Mouse (Mus musculus): Measurements from ENCODE around the gene Arhgef17. TPM values are rescaled to one million over a fixed set of nuclear protein-coding genes. Genes with fewer than 3 reads are reported as not detected.

Gene Arhgef17
- polyA plus RNA-seq, 1 experiment: 0.02 TPM

- peaks cover 84% of the 10 kb centered on the region for H3K36me3 ChIP-seq (ENCODE audit: control insufficient read depth)
- no peaks in the 10 kb centered on the region for H3K27me3 ChIP-seq (ENCODE audit: control insufficient read depth)
- H3K4me1 ChIP-seq (ENCODE audit: control insufficient read depth): peaks cover 92% of the 10 kb centered on the region
- no peak overlapping the region for H3K4me3 ChIP-seq (replicated peaks)
- peaks cover 16% of the 10 kb centered on the region for H3K9me3 ChIP-seq (ENCODE audit: control insufficient read depth, low read length)
- no peak for TF ChIP-seq TAL1 (IDR thresholded peaks at IDR 0.05; ENCODE audit: low read length)
- TF ChIP-seq GATA1 (IDR thresholded peaks at IDR 0.05; ENCODE audit: low read length): no peak
These were observed 89.7 kb downstream of the Arhgef17 start for GRCm38 (mm10) chr7:100842175-100842574.

GRCm38 (mm10) chr7:100841608-100842007 is 90.3 kb downstream of the Arhgef17 start:
- TF ChIP-seq GATA1 (IDR thresholded peaks at IDR 0.05; ENCODE audit: low read length) (no peak), TAL1 (IDR thresholded peaks at IDR 0.05; ENCODE audit: low read length) (no peak)
- H3K9me3 ChIP-seq (ENCODE audit: control insufficient read depth, low read length): peaks cover 16% of the 10 kb centered on the region
- H3K4me3 ChIP-seq (replicated peaks): no peak overlapping the region
- H3K4me1 ChIP-seq (ENCODE audit: control insufficient read depth): peaks cover 92% of the 10 kb centered on the region
- no peaks in the 10 kb centered on the region for H3K27me3 ChIP-seq (ENCODE audit: control insufficient read depth)
- H3K36me3 ChIP-seq (ENCODE audit: control insufficient read depth): peaks cover 84% of the 10 kb centered on the region

GRCm38 (mm10) chr7:100840906-100841305 is 91.0 kb downstream of the Arhgef17 start:
- Histone ChIP-seq H3K4me3 (replicated peaks) (no peak overlapping the region), H3K9me3 (ENCODE audit: control insufficient read depth, low read length) (peaks cover 16% of the 10 kb centered on the region), H3K27me3 (ENCODE audit: control insufficient read depth) (no peaks in the 10 kb centered on the region), H3K36me3 (ENCODE audit: control insufficient read depth) (peaks cover 84% of the 10 kb centered on the region), H3K4me1 (ENCODE audit: control insufficient read depth) (peaks cover 92% of the 10 kb centered on the region)
- TF ChIP-seq TAL1 (IDR thresholded peaks at IDR 0.05; ENCODE audit: low read length): no peak
- no peak for TF ChIP-seq GATA1 (IDR thresholded peaks at IDR 0.05; ENCODE audit: low read length)

- peaks cover 92% of the 10 kb centered on the region for H3K4me1 ChIP-seq (ENCODE audit: control insufficient read depth)
- no peaks in the 10 kb centered on the region for H3K27me3 ChIP-seq (ENCODE audit: control insufficient read depth)
- peaks cover 16% of the 10 kb centered on the region for H3K9me3 ChIP-seq (ENCODE audit: control insufficient read depth, low read length)
- no peak overlapping the region for H3K4me3 ChIP-seq (replicated peaks)
- peaks cover 81% of the 10 kb centered on the region for H3K36me3 ChIP-seq (ENCODE audit: control insufficient read depth)
- TF ChIP-seq TAL1 (IDR thresholded peaks at IDR 0.05; ENCODE audit: low read length): no peak
- peak; percentile 94 for TF ChIP-seq GATA1 (IDR thresholded peaks at IDR 0.05; ENCODE audit: low read length)
These were observed 92.1 kb downstream of the Arhgef17 start for GRCm38 (mm10) chr7:100839632-100840402.

GRCm38 (mm10) chr7:100837701-100838100 is 94.2 kb downstream of the Arhgef17 start:
- no peak for TF ChIP-seq GATA1 (IDR thresholded peaks at IDR 0.05; ENCODE audit: low read length)
- TF ChIP-seq TAL1 (IDR thresholded peaks at IDR 0.05; ENCODE audit: low read length): no peak
- peaks cover 86% of the 10 kb centered on the region for H3K4me1 ChIP-seq (ENCODE audit: control insufficient read depth)
- peaks cover 81% of the 10 kb centered on the region for H3K36me3 ChIP-seq (ENCODE audit: control insufficient read depth)
- H3K27me3 ChIP-seq (ENCODE audit: control insufficient read depth): no peaks in the 10 kb centered on the region
- H3K4me3 ChIP-seq (replicated peaks): no peak overlapping the region
- H3K9me3 ChIP-seq (ENCODE audit: control insufficient read depth, low read length): peaks cover 9% of the 10 kb centered on the region

- no peak overlapping the region for H3K4me3 ChIP-seq (replicated peaks)
- no peaks in the 10 kb centered on the region; the same call in 1 of the 2 replicates for H3K9me3 ChIP-seq (ENCODE audit: control insufficient read depth, low read length)
- TF ChIP-seq GATA1 (IDR thresholded peaks at IDR 0.05; ENCODE audit: low read length): no peak
- no peak for TF ChIP-seq TAL1 (IDR thresholded peaks at IDR 0.05; ENCODE audit: low read length)
- H3K36me3 ChIP-seq (ENCODE audit: control insufficient read depth): peaks cover 74% of the 10 kb centered on the region
- H3K4me1 ChIP-seq (ENCODE audit: control insufficient read depth): peaks cover 79% of the 10 kb centered on the region
- H3K27me3 ChIP-seq (ENCODE audit: control insufficient read depth): no peaks in the 10 kb centered on the region
These were observed 95.2 kb downstream of the Arhgef17 start for GRCm38 (mm10) chr7:100836657-100837056.

GRCm38 (mm10) chr7:100835711-100836110 is 96.2 kb downstream of the Arhgef17 start:
- no peak overlapping the region for H3K4me3 ChIP-seq (replicated peaks)
- TF ChIP-seq GATA1 (IDR thresholded peaks at IDR 0.05; ENCODE audit: low read length) (no peak), TAL1 (IDR thresholded peaks at IDR 0.05; ENCODE audit: low read length) (no peak)
- no peaks in the 10 kb centered on the region for H3K9me3 ChIP-seq (ENCODE audit: control insufficient read depth, low read length)
- H3K27me3 ChIP-seq (ENCODE audit: control insufficient read depth): no peaks in the 10 kb centered on the region
- H3K36me3 ChIP-seq (ENCODE audit: control insufficient read depth): peaks cover 73% of the 10 kb centered on the region
- H3K4me1 ChIP-seq (ENCODE audit: control insufficient read depth): peaks cover 79% of the 10 kb centered on the region

GRCm38 (mm10) chr7:100835168-100835567 is 96.7 kb downstream of the Arhgef17 start:
- Histone ChIP-seq H3K4me1 (ENCODE audit: control insufficient read depth) (peaks cover 74% of the 10 kb centered on the region), H3K4me3 (replicated peaks) (no peak overlapping the region), H3K36me3 (ENCODE audit: control insufficient read depth) (peaks cover 69% of the 10 kb centered on the region), H3K9me3 (ENCODE audit: control insufficient read depth, low read length) (no peaks in the 10 kb centered on the region), H3K27me3 (ENCODE audit: control insufficient read depth) (no peaks in the 10 kb centered on the region)
- TF ChIP-seq TAL1 (IDR thresholded peaks at IDR 0.05; ENCODE audit: low read length): no peak

GRCm38 (mm10) chr7:100833859-100834258 is 98.0 kb downstream of the Arhgef17 start:
- peaks cover 62% of the 10 kb centered on the region for H3K36me3 ChIP-seq (ENCODE audit: control insufficient read depth)

More at GRCm38 (mm10) chr7:100833859-100834258, 98.0 kb downstream of the Arhgef17 start:
- Histone ChIP-seq H3K4me1 (ENCODE audit: control insufficient read depth) (peaks cover 62% of the 10 kb centered on the region), H3K27me3 (ENCODE audit: control insufficient read depth) (no peaks in the 10 kb centered on the region), H3K9me3 (ENCODE audit: control insufficient read depth, low read length) (no peaks in the 10 kb centered on the region), H3K4me3 (replicated peaks) (no peak overlapping the region)
- TF ChIP-seq TAL1 (IDR thresholded peaks at IDR 0.05; ENCODE audit: low read length) (no peak), GATA1 (IDR thresholded peaks at IDR 0.05; ENCODE audit: low read length) (no peak)

Measured in erythroblast, embryonic 14.5 days (primary cell).